In the genomic region with DNA sequence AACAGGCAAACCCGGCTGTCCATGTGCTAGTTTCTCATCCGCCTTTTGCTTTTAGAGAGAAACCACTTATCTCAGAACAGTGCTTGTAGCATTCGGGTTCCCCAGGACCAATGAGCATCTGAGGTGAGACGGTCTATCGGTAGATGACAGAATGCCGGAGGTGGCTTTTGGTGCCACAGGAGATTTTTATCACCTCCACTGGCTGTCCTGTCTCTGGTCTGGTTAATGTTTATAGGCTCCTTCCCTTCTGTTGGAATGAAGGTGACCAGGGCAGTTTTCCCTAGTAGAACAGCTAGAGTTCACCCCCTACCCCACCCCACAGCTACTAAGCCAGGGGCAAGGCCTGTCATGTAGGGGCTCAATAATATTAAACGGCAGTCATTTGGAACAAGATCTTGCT, we compare ENCODE assay signal across 25 mouse cellular contexts.
"Had no signal": no experiment of that assay in that cellular context is flagged by ENCODE, and none has a peak within 500 bp of the region (broad histone marks: within the 10 kb centered on the region; RNA-seq: fewer than 3 reads in every experiment).

No protein-coding gene starts in this region.

- H3K36me3 ChIP-seq: heart, embryonic 13.5 days; heart, embryonic 15.5 days; hindbrain, embryonic 13.5 days; hindbrain, embryonic 15.5 days; kidney, embryonic 15.5 days had no signal

- H3K4me2 ChIP-seq: heart, embryonic 11.5 days; heart, embryonic 13.5 days; heart, embryonic 15.5 days; hindbrain, embryonic 13.5 days; hindbrain, embryonic 15.5 days; kidney, embryonic 15.5 days; limb, embryonic 13.5 days had no signal

- H3K9me3 ChIP-seq: heart, embryonic 13.5 days; heart, embryonic 15.5 days; hindbrain, embryonic 13.5 days; hindbrain, embryonic 15.5 days; kidney, embryonic 15.5 days; limb, embryonic 13.5 days had no signal

- H3K27me3 ChIP-seq: heart, embryonic 13.5 days; heart, embryonic 15.5 days; hindbrain, embryonic 13.5 days; hindbrain, embryonic 15.5 days; kidney, embryonic 15.5 days; limb, embryonic 13.5 days had no signal

- ATAC-seq: forebrain, postnatal 0 days; hindbrain, postnatal 0 days; intestine, embryonic 16.5 days had no signal

- H3K9ac ChIP-seq: forebrain, postnatal 0 days; heart, embryonic 13.5 days; heart, embryonic 15.5 days; hindbrain, embryonic 13.5 days; hindbrain, embryonic 15.5 days; kidney, embryonic 15.5 days; limb, embryonic 13.5 days had no signal

- H3K4me3 ChIP-seq: heart, adult 2 months; heart, embryonic 13.5 days; heart, embryonic 15.5 days; hindbrain, embryonic 13.5 days; hindbrain, embryonic 15.5 days; kidney, embryonic 15.5 days; limb, embryonic 13.5 days had no signal

- H3K27ac ChIP-seq: heart, adult 2 months; heart, embryonic 13.5 days; heart, embryonic 15.5 days; hindbrain, embryonic 13.5 days; hindbrain, embryonic 15.5 days; hindbrain, postnatal 0 days; kidney, postnatal 0 days; limb, embryonic 13.5 days had no signal

- DNase-seq: forebrain, postnatal 0 days; gastrocnemius, postnatal 14 days; gastrocnemius, postnatal 36 days; heart, adult 11 months; heart, adult 2 months; heart, postnatal 14 days; heart, postnatal 36 days; kidney, adult 11 months; kidney, adult 2 months; kidney, adult 9 months; kidney, postnatal 14 days; kidney, postnatal 36 days; layer of hippocampus, adult 9-11 months; layer of hippocampus, postnatal 36 days; left cerebral cortex, postnatal 4 days had no signal
